Mouse (Mus musculus) E14TG2a.4 (cell line): Measurements from ENCODE around the gene Hoxa10.

Experiments used
- CTCF ChIP-seq: conservative IDR thresholded peaks from 2 replicates; pipeline ENCODE4 v1.5.1; 2014; ENCODE audit warnings: low read length
- NANOG ChIP-seq: IDR thresholded peaks from 2 replicates; pipeline ENCODE4 v1.6.1; 2014; ENCODE audit warnings: borderline replicate concordance, low read length, mixed read lengths
- POU5F1 ChIP-seq: IDR thresholded peaks from 2 replicates; pipeline ENCODE4 v1.6.1; 2014; ENCODE audit warnings: low read length, borderline replicate concordance

GRCm38 (mm10) chr6:52221993-52222685 lies 18.5 kb downstream of the Hoxa10 start:
- TF ChIP-seq CTCF (no peak), NANOG (no peak), POU5F1 (no peak)
